Mouse (Mus musculus): ENCODE data around the gene Wdr27.

Gene Wdr27

GRCm38 (mm10) chr17:14824938-14825337 is 118.0 kb downstream of the Wdr27 start:
- DNase-seq (ENCODE audit: low spot score in 2 of 2): no peak

GRCm38 (mm10) chr17:14817975-14818374 is 125.0 kb downstream of the Wdr27 start:
- DNase-seq (ENCODE audit: low spot score in 2 of 2): no peak

GRCm38 (mm10) chr17:14816107-14816506 is 126.9 kb downstream of the Wdr27 start:
- DNase-seq (ENCODE audit: low spot score in 2 of 2): no peak

GRCm38 (mm10) chr17:14815304-14815703 is 127.7 kb downstream of the Wdr27 start:
- DNase-seq (ENCODE audit: low spot score in 2 of 2): no peak

GRCm38 (mm10) chr17:14812631-14813030 is 130.3 kb downstream of the Wdr27 start:
- no peak for DNase-seq (ENCODE audit: low spot score in 2 of 2)

GRCm38 (mm10) chr17:14812033-14812432 is 130.9 kb downstream of the Wdr27 start:
- DNase-seq (ENCODE audit: low spot score in 2 of 2): no peak

GRCm38 (mm10) chr17:14806808-14807207 is 136.2 kb downstream of the Wdr27 start:
- DNase-seq (ENCODE audit: low spot score in 2 of 2): no peak

GRCm38 (mm10) chr17:14799243-14799642 is 143.7 kb downstream of the Wdr27 start:
- DNase-seq (ENCODE audit: low spot score in 2 of 2): no peak

- no peak for DNase-seq (ENCODE audit: low spot score in 2 of 2)
Measured at GRCm38 (mm10) chr17:14795074-14795473, 147.9 kb downstream of the Wdr27 start.

GRCm38 (mm10) chr17:14779356-14779755 is 163.6 kb downstream of the Wdr27 start:
- no peak for DNase-seq (ENCODE audit: low spot score in 2 of 2)

- DNase-seq (ENCODE audit: low spot score in 2 of 2): no peak
Measured at GRCm38 (mm10) chr17:14771339-14771738, 171.6 kb downstream of the Wdr27 start.

GRCm38 (mm10) chr17:14770377-14770776 is 172.6 kb downstream of the Wdr27 start:
- DNase-seq (ENCODE audit: low spot score in 2 of 2): no peak
